Mouse (Mus musculus) myocyte (in vitro differentiated cells): ENCODE results near the gene Tbl2.

Source experiments
- CEBPB ChIP-seq: IDR thresholded peaks from 2 replicates; pipeline ENCODE4 v1.6.1; 2011; ENCODE audit warnings: mild to moderate bottlenecking, moderate library complexity; ENCODE audit not compliant: poor library complexity, insufficient read depth, severe bottlenecking
- E2F4 ChIP-seq: IDR thresholded peaks from one replicate; pipeline ENCODE4 v1.6.1; 2011; ENCODE audit warnings: mild to moderate bottlenecking, control low read depth, moderate library complexity; ENCODE audit not compliant: insufficient read depth
- MAX ChIP-seq: IDR thresholded peaks from one replicate; pipeline ENCODE4 v1.6.1; 2011; ENCODE audit warnings: low read depth, mild to moderate bottlenecking, control low read depth
- MYOG ChIP-seq, 3 experiments: IDR thresholded peaks; one replicate each; pipeline ENCODE4 v1.6.1; 2011; ENCODE audit warnings: control low read depth in 2 of 3, low read depth in 2 of 3, mild to moderate bottlenecking in 2 of 3; ENCODE audit not compliant: insufficient read length in 2 of 3, control insufficient read depth in 1 of 3, insufficient read depth in 1 of 3
- POLR2A ChIP-seq: IDR thresholded peaks from one replicate; pipeline ENCODE4 v1.6.1; 2011; ENCODE audit warnings: low read depth, mild to moderate bottlenecking, control low read depth, moderate library complexity; ENCODE audit not compliant: insufficient read length
- POLR2AphosphoS2 ChIP-seq: IDR thresholded peaks from one replicate; pipeline ENCODE4 v1.6.1; 2011; ENCODE audit warnings: low read depth, control low read depth; ENCODE audit not compliant: insufficient read length
- TCF12 ChIP-seq: IDR thresholded peaks from one replicate; pipeline ENCODE4 v1.6.1; 2011; ENCODE audit warnings: mild to moderate bottlenecking, control low read depth; ENCODE audit not compliant: poor library complexity, insufficient read depth, severe bottlenecking
- TCF3 ChIP-seq: IDR thresholded peaks from one replicate; pipeline ENCODE4 v1.6.1; 2011; ENCODE audit warnings: low read depth, control low read depth; ENCODE audit not compliant: insufficient read length
- USF1 ChIP-seq: IDR thresholded peaks from one replicate; pipeline ENCODE4 v1.6.1; 2011; ENCODE audit warnings: low read depth, mild to moderate bottlenecking, control low read depth, moderate library complexity

GRCm38 (mm10) chr5:135109976-135110375 lies 39.5 kb upstream of the Tbl2 start:
- no peak for TF ChIP-seq MAX
- TF ChIP-seq POLR2A = no peak
- no peak for TF ChIP-seq USF1
- TF ChIP-seq E2F4 = no peak
- no peak for TF ChIP-seq POLR2AphosphoS2
- TF ChIP-seq TCF12 = no peak
- no peak for TF ChIP-seq TCF3
- TF ChIP-seq CEBPB = no peak
- no peak for TF ChIP-seq MYOG (IDR thresholded peaks at IDR 0.05; ENCODE audit: control insufficient read depth in 1 of 3, insufficient read depth in 1 of 3, insufficient read length in 2 of 3, low read depth in 2 of 3)
